Mouse (Mus musculus) gastrocnemius, adult 8-10 months (tissue): Measurements from ENCODE around the gene A630023A22Rik. TPM values are rescaled to one million over a fixed set of nuclear protein-coding genes. Genes with fewer than 3 reads are reported as not detected.

ENCODE experiments used
- total RNA-seq, 4 experiments: library from RNA; stranded (reverse); gene quantifications; 2 replicates each; pipeline ENCODE4 v1.2.4; 2022

The A630023A22Rik gene
- total RNA-seq, 4 experiments from 2014 or later: not detected

Other genes starting within 250 kb of the A630023A22Rik start
- gene Gdf10, start 179.2 kb downstream of the A630023A22Rik start, total RNA-seq: 1 to 10 TPM in 2 of 4 experiments, under 1 TPM in 2; 0.39 to 1.3 (median 1.0) TPM
- not detected for gene Gdf2, start 161.7 kb downstream of the A630023A22Rik start, total RNA-seq
- not detected for gene Rbp3, start 148.8 kb downstream of the A630023A22Rik start, total RNA-seq
- under 1 TPM in 1 of 4 experiments, not detected in 3; 0.07 TPM for gene Zfp488, start 124.0 kb downstream of the A630023A22Rik start, total RNA-seq
- not detected for gene Gm30083, start 87.6 kb downstream of the A630023A22Rik start, total RNA-seq
- not detected for gene Gm5460, start 86.0 kb downstream of the A630023A22Rik start, total RNA-seq
- not detected for gene Antxrl, start 50.0 kb downstream of the A630023A22Rik start, total RNA-seq
- 1 to 10 TPM in 1 of 4 experiments, under 1 TPM in 2, not detected in 1; 0.53 to 1.4 (median 0.99) TPM for gene Anxa8, start 16.8 kb downstream of the A630023A22Rik start, total RNA-seq
- gene Npy4r, start 49.7 kb upstream of the A630023A22Rik start, total RNA-seq: under 1 TPM in 1 of 4 experiments, not detected in 3; 0.07 TPM
- under 1 TPM in 2 of 4 experiments, not detected in 2; 0.02 to 0.03 TPM for gene Gprin2, start 98.9 kb upstream of the A630023A22Rik start, total RNA-seq
- under 1 TPM; 0.29 to 0.58 (median 0.39) TPM for gene Syt15, start 116.8 kb upstream of the A630023A22Rik start, total RNA-seq
- 10 to 100 TPM; 10.7 to 14.8 (median 13.2) TPM for gene Shld2, start 207.7 kb upstream of the A630023A22Rik start, total RNA-seq
- 100 to 1,000 TPM; 118 to 138 (median 133) TPM for gene Glud1, start 208.0 kb upstream of the A630023A22Rik start, total RNA-seq